Mouse (Mus musculus): Measurements from ENCODE around the gene Defb6. TPM values are rescaled to one million over a fixed set of nuclear protein-coding genes. Genes with fewer than 3 reads are reported as not detected.

Gene Defb6
- not detected for total RNA-seq (2021)
- long read RNA-seq, experiment 1: 0 reads
- long read RNA-seq, experiment 2: 0 reads

DNA sequence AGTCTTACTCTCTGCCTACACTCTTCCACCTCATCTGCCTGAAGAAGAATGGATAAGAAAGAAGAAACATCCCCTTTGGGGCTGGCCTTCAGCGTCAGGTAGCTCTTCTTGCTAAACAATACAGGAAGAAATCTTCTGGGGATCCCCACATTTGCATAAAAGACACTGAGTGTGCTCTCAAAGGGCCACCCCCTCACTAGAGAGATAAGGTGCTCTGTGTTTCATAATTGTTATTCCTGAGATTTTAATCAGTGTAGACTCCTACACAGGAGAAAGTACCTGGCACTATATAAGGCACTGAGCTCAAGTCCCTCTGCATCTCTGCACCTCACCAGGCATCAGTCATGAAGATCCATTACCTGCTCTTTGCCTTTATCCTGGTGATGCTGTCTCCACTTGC is at the start of gene Defb6:
TSS of gene Defb6 (plus strand) at position 318 of the 400 bp plus-strand sequence.
- no peak for DNase-seq

DNA sequence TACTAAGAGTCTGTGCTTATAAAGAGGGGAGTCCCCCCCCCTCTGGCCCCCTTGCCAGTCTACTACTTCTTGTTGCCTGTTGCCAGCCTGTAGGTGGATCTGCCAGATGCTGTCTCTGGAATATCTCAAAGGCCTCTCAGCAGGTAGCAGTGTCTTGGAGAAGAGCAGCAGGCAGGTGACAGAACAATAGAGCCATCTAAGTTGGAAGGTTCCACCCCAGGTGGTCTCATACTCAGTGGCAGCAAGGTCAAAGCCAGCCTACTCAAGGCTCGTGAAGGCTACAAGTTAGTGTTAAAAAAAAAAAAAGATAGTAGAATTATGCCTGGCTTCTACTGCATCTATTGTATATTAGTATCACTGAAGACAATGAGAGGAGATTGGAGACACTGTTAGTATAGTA is 12.8 kb downstream of the Defb6 start:
- DNase-seq: no peak

DNA sequence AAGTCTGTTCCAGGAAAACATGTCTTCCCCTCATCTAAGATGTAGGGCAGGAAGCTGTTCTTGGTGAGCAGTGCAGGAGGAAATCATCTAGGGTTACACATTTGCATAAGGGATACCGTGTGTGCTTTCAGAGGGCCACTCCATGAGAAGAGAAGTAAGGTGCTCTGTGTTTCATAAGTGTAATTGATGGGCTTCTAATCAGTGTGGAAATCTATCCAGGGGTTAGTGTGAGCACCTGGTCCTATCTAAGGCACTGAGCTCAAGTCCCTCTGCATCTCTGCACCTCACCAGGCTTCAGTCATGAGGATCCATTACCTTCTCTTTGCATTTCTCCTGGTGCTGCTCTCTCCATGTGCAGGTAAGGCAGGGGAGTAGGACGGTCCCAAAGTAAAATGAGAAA is 14.3 kb downstream of the Defb6 start, which contains the start of gene Defb46:
TSS of gene Defb46 (plus strand) at position 301 of the 400 bp plus-strand sequence.
- no peak for DNase-seq

DNA sequence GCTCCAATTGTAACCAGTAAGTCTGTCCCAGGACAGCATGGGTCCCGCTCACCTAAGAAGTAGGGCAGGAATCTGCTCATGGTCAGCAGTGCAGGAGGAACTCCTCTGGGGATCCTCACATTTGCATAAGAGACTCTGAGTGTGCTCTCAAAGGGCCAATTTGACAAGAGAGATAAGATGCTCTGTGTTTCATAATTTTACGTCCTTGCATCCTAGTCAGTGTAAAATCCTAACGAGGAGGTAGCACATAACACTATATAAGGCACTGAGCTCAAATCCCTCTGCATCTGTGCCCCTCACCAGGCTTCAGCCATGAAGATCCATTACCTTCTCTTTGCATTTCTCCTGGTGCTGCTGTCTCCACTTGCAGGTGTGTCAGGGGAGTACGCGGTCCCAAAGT is 22.0 kb downstream of the Defb6 start, which contains the start of gene Defb5:
TSS of gene Defb5 (plus strand) at position 301 of the 400 bp plus-strand sequence.
- no peak for DNase-seq

DNA sequence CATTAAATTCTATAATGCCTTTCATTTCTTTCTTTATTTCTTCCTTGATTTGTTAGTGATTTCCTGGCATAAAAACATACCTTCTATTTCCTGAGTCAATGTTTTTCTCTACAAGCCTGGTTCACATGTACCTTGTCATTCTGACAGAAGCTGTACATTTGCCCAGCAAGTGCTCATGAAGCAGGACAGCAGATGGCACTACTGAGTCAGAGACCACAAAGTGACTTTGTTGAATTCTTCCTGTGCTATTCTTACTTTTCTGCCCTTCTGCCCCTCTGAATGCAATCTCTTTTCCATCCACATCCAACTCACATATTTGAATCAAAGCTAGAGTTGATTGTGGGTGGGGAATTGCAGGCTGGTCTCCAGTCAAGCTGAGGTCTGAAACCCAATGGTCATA is 32.9 kb downstream of the Defb6 start:
- DNase-seq: no peak

DNA sequence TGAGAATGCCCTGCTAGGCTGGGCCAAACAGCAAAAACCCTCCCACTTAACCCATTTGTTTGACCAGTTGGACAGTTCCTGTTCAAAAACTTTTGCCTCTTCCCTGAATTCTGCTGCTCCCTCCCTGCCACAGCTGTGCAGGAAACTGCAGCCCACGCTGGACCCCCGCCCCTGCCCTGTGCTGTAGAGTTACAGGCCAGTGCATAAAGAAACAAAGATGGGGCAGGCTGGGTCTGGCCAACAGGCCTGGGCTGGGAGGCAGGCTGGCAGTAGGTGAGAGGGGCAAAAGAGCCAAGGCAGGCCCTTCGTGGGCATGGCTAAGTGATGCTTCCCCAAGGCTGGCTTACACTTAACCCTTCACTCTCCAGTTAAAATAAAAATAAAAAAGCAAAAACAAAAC is 34.4 kb downstream of the Defb6 start:
- no peak for DNase-seq

Other genes starting within 250 kb of the Defb6 start
- gene Defb40, start 247.2 kb upstream of the Defb6 start, total RNA-seq (2021): not detected
- gene Defb37, start 234.4 kb upstream of the Defb6 start, total RNA-seq (2021): not detected
- not detected for gene Defb38, start 198.9 kb upstream of the Defb6 start, total RNA-seq (2021)
- not detected for gene Defb39, start 160.7 kb upstream of the Defb6 start, total RNA-seq (2021)
- gene Defb12, start 110.6 kb upstream of the Defb6 start, total RNA-seq (2021): not detected
- gene Defb34, start 101.7 kb upstream of the Defb6 start, total RNA-seq (2021): not detected
- gene Gm45826, start 84.7 kb upstream of the Defb6 start, total RNA-seq (2021): not detected
- not detected for gene Defb14, start 31.1 kb upstream of the Defb6 start, total RNA-seq (2021)
- gene Defb4, start 26.8 kb upstream of the Defb6 start, total RNA-seq (2021): not detected
- not detected for gene Defb46, start 14.4 kb downstream of the Defb6 start, total RNA-seq (2021)
- gene Defb5, start 22.1 kb downstream of the Defb6 start, total RNA-seq (2021): not detected
- not detected for gene Defb3, start 67.9 kb downstream of the Defb6 start, total RNA-seq (2021)
- not detected for gene Defb8, start 222.1 kb downstream of the Defb6 start, total RNA-seq (2021)